Mouse (Mus musculus) ES-E14 (cell line): ENCODE measurements around the gene Lpgat1. TPM values are rescaled to one million over a fixed set of nuclear protein-coding genes. Genes with fewer than 3 reads are reported as not detected.

Experiments used
- DNase-seq: peaks from one replicate; pipeline ENCODE4 v3.0.0-alpha.2; 2013; ENCODE audit warnings: low read depth, low spot score
- H3K27ac ChIP-seq: 2 replicates; pipeline ENCODE4 v1.5.1; 2012; ENCODE audit warnings: low read depth, mild to moderate bottlenecking, low read length, moderate library complexity, mixed read lengths; ENCODE audit not compliant: poor library complexity, insufficient read depth, severe bottlenecking
- H3K36me3 ChIP-seq: 2 replicates; pipeline ENCODE4 v1.6.1; 2012; ENCODE audit warnings: mild to moderate bottlenecking, low read length, moderate library complexity, mixed read lengths; ENCODE audit not compliant: control insufficient read depth, poor library complexity, insufficient read depth, severe bottlenecking
- H3K4me1 ChIP-seq, 2 experiments: fragments of 150-350 bp in 1 of 2; sonication (generic) in 1 of 2; 2 replicates each; pipeline ENCODE4 v1.6.1; 2012; ENCODE audit warnings: low read length in 2 of 2, mild to moderate bottlenecking in 1 of 2, mixed read lengths in 1 of 2; ENCODE audit not compliant: control insufficient read depth in 2 of 2, insufficient read depth in 2 of 2, poor library complexity in 1 of 2
- H3K4me3 ChIP-seq, 2 experiments: fragments of 150-350 bp in 1 of 2; sonication (generic) in 1 of 2; 2 replicates each; pipeline ENCODE4 v1.5.1; 2012; ENCODE audit warnings: low read length in 2 of 2, low read depth in 1 of 2, mild to moderate bottlenecking in 1 of 2, mixed read lengths in 1 of 2; ENCODE audit not compliant: insufficient read depth in 1 of 2, poor library complexity in 1 of 2, severe bottlenecking in 1 of 2
- H3K9ac ChIP-seq: 2 replicates; pipeline ENCODE4 v1.6.1; 2012; ENCODE audit warnings: low read depth, mild to moderate bottlenecking, low read length, mixed read lengths; ENCODE audit not compliant: poor library complexity, insufficient read depth, severe bottlenecking
- H3K9me3 ChIP-seq: fragments of 150-350 bp; sonication (generic); 2 replicates; pipeline ENCODE4 v1.6.1; 2012; ENCODE audit warnings: low read depth, mild to moderate bottlenecking, low read length; ENCODE audit not compliant: control insufficient read depth, insufficient read depth
- CHD2 ChIP-seq: IDR thresholded peaks from 2 replicates; pipeline ENCODE4 v1.6.1; 2014; ENCODE audit warnings: mild to moderate bottlenecking, low read depth, low read length, inconsistent platforms
- HCFC1 ChIP-seq: IDR thresholded peaks from 2 replicates; pipeline ENCODE4 v1.6.1; 2012; ENCODE audit warnings: low read length, inconsistent platforms, borderline replicate concordance; ENCODE audit not compliant: insufficient read depth
- MAFK ChIP-seq: IDR thresholded peaks from 2 replicates; pipeline ENCODE4 v1.6.1; 2014; ENCODE audit warnings: mild to moderate bottlenecking, low read depth, low read length, inconsistent platforms; ENCODE audit not compliant: insufficient read depth
- ZC3H11A ChIP-seq: IDR thresholded peaks from 2 replicates; pipeline ENCODE4 v1.6.1; 2012; ENCODE audit warnings: low read depth, mild to moderate bottlenecking, inconsistent platforms, low read length, borderline replicate concordance
- ZNF384 ChIP-seq: IDR thresholded peaks from 2 replicates; pipeline ENCODE4 v1.6.1; 2012; ENCODE audit warnings: low read depth, low read length, inconsistent platforms
- in situ Hi-C, 2 experiments: fragments of 600-800 bp; cut with MboI; formaldehyde crosslinking; loops; one replicate each; pipeline ENCODE4 v1.15.1; 2025; ENCODE audit warnings: low sequenced_read_pairs in 2 of 2, inconsistent platforms in 1 of 2; ENCODE audit not compliant: unreplicated experiment in 2 of 2
- total RNA-seq: library from RNA; depleted of rRNA; stranded (reverse); fragments of 300-350 nt; gene quantifications from 2 replicates; pipeline ENCODE4 v1.2.3, GENCODE M21; 2012

Gene Lpgat1
- total RNA-seq, 1 experiment: 20.7 TPM

DNA sequence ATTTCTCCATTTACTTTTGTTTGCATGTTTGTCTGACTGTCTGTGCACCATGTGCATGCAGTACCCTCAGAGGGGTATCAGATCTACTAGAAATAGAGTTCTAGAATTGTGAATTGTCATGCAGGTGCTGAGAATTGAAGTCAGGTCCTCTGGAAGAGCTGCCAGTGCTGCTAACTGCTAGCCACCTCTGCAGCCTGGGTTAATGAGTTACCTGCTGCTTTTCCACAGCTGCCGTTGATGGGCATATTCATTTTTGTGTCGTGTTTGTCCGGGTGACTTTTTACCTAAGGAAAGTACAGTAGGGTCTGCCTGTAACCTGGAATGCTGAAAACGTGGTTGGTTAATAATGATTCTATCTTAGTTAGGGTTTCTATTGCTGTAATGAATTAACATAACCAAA is 24.0 kb downstream of the Lpgat1 start:
- Histone ChIP-seq H3K4me3 (no peak overlapping the region), H3K9ac (no peak overlapping the region), H3K9me3 (no peaks in the 10 kb centered on the region), H3K36me3 (no peaks in the 10 kb centered on the region; the same call in 1 of the 2 replicates), H3K4me1 (peaks cover 2% of the 10 kb centered on the region in 2 experiments; a peak in 1 of 4 replicates), H3K27ac (no peak overlapping the region)
- no peak for DNase-seq
- TF ChIP-seq CHD2: no peak
- TF ChIP-seq HCFC1: no peak
- in situ Hi-C loops: no loop called here

DNA sequence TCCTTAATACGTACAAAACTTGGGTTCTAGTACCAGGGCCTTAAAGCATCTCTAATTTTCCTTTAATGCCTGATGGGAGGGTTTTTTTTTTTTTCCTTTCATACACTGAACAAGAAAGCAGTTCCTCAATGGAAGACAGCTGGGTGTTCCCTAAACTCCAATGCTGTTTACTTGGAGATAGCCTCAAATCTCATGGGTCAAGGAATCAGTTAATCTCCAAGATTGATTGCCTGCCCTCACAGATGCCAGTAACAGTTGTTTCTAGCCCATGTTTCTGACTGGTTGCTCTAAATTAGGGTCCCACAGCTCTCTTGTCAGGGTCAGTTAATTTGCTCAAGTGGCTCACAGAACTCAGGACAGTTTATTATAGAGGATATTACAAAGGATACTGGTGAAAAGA is 30.8 kb downstream of the Lpgat1 start:
- no peak for TF ChIP-seq MAFK
- TF ChIP-seq CHD2: no peak
- TF ChIP-seq ZNF384: no peak
- no peak for TF ChIP-seq HCFC1
- TF ChIP-seq ZC3H11A: no peak
- H3K4me3 ChIP-seq: no peak overlapping the region
- DNase-seq: no peak
- no peaks in the 10 kb centered on the region for H3K9me3 ChIP-seq
- in situ Hi-C loops: no loop called here
- H3K36me3 ChIP-seq: no peaks in the 10 kb centered on the region; the same call in 1 of the 2 replicates
- H3K4me1 ChIP-seq: no peaks in the 10 kb centered on the region
- H3K9ac ChIP-seq: no peak overlapping the region
- no peak overlapping the region for H3K27ac ChIP-seq

DNA sequence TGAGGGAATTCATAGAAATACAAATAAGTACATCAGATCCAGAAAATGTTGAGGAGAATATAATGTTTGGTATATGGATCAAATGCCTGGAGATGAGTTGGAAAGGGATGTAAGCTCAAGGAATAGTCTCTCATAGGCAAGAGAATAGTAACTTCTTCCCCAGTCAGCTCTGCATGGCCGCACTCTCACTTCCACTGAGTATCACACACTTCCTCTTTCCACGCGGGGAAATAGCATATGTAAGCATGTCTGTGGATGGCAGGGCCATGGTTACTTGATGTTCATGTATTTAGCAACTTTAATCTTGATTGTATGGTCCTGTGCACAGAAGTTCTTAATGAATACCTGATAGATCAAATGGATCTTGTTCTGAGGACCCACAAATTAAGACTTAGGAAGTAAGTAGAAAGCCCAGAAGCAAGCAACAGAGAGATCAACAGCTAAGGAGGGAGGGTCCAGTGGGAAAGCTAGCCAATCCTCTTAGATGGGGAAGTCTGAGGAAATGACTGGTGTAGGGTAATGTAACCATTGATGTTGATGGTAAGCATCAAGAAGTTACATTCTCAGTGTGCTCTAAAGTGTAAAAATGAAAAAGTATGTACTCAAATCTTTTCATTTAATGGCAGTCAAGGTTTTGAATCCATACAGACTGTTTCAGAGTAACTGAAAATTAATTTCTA is 39.0 kb downstream of the Lpgat1 start:
- Histone ChIP-seq H3K36me3 (peaks cover 4% of the 10 kb centered on the region; the same call in 1 of the 2 replicates), H3K9ac (no peak overlapping the region), H3K4me1 (no peaks in the 10 kb centered on the region), H3K4me3 (no peak overlapping the region), H3K27ac (no peak overlapping the region), H3K9me3 (no peaks in the 10 kb centered on the region; the same call in 1 of the 2 replicates)
- TF ChIP-seq ZC3H11A (no peak), CHD2 (no peak), MAFK (no peak), HCFC1 (no peak), ZNF384 (no peak)
- in situ Hi-C loops: no loop called here
- DNase-seq: no peak

DNA sequence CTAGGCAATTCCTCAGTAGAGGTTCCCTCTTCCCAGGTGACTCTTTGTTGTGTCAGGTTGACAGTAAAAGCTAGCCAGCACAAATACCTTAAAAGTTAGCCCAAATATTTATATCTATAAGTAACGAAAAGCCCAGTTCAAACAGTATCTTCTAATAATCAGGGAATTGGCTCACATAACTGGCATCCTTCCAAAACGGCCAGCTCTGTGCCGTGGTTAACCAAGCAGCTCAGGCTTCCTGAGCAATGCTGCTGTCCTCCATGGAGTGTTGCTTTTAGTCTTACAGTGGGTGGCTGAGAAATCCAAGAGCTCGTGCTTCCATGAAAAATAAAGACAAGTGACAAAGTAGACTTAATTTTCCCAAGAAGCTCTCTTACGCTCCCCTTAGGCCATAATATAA is 56.5 kb downstream of the Lpgat1 start:
- Histone ChIP-seq H3K4me1 (no peaks in the 10 kb centered on the region), H3K9me3 (no peaks in the 10 kb centered on the region), H3K9ac (no peak overlapping the region), H3K27ac (no peak overlapping the region), H3K4me3 (no peak overlapping the region), H3K36me3 (peaks cover 5% of the 10 kb centered on the region)
- in situ Hi-C loops: no loop called here
- no peak for DNase-seq
- no peak for TF ChIP-seq ZC3H11A
- no peak for TF ChIP-seq HCFC1
- TF ChIP-seq ZNF384: no peak
- no peak for TF ChIP-seq MAFK
- no peak for TF ChIP-seq CHD2

- Histone ChIP-seq H3K4me3 (no peak overlapping the region), H3K36me3 (peaks cover 5% of the 10 kb centered on the region), H3K9me3 (no peaks in the 10 kb centered on the region), H3K9ac (no peak overlapping the region; the same call in 1 of the 2 replicates), H3K27ac (no peak overlapping the region), H3K4me1 (no peaks in the 10 kb centered on the region)
- DNase-seq: no peak
- in situ Hi-C loops: no loop called here
- TF ChIP-seq HCFC1 (no peak), ZNF384 (no peak), CHD2 (no peak), MAFK (no peak), ZC3H11A (no peak)
Observed at GRCm38 (mm10) chr1:191775116-191775515, 57.5 kb downstream of the Lpgat1 start.
